Comparison of ENCODE assay signal across 8 mouse cellular contexts in genomic region chr6:47830104-47831078, GRCm38 (mm10). TPM values are rescaled to one million over a fixed set of nuclear protein-coding genes. Genes with fewer than 3 reads are reported as not detected.
DNase-seq lines count a peak whose midpoint lies in the region; ATAC-seq lines count a peak whose summit lies in the region.

TSS of gene Zfp786 (minus strand) at chr6:47830867.

- DNase-seq in CD4-positive helper T cell, adult 2 months (ENCODE audit: low read depth, low spot score): peak; percentile 88
- DNase-seq in brain, embryonic 18.5 days (ENCODE audit: low read depth, low spot score): peak; percentile 73
- DNase-seq in kidney, postnatal 14 days: peak; percentile 94
- peak; percentile 93 for DNase-seq in naive thymus-derived CD4-positive, alpha-beta T cell, adult 2 months (ENCODE audit: low read depth)
- peak; percentile 94 for DNase-seq in splenic B cell, adult 2 months (ENCODE audit: low read depth, low spot score)

- H3K36me3 ChIP-seq in heart, embryonic 14.5 days (ENCODE audit: control insufficient read depth, insufficient read depth, low read length): no peaks in the 10 kb centered on the region
- no peaks in the 10 kb centered on the region for H3K36me3 ChIP-seq in liver, embryonic 12.5 days
- H3K36me3 ChIP-seq in splenic B cell, adult 2 months (ENCODE audit: control insufficient read depth, insufficient read depth, low read length, poor library complexity, severe bottlenecking): no peaks in the 10 kb centered on the region

- peak within 1 kb of the TSS; percentile 80 for H3K4me2 ChIP-seq in heart, embryonic 14.5 days (ENCODE audit: low read length)
- peak within 1 kb of the TSS; percentile 94 for H3K4me2 ChIP-seq in liver, embryonic 12.5 days

- ATAC-seq in erythroid progenitor cell, adult 5-6 weeks (replicated peaks; ENCODE audit: low FRiP score, poor library complexity, severe bottlenecking): peak; percentile 92
- ATAC-seq in heart, embryonic 14.5 days (ENCODE audit: insufficient number of reproducible peaks, insufficient read depth, low FRiP score, low read depth): peak; percentile 79
- ATAC-seq in liver, embryonic 12.5 days: peak; percentile 85

- 2% methylated on average over 58 of the region's 64 CpGs for WGBS in heart, embryonic 14.5 days
- 2% methylated on average over 64 of the region's 64 CpGs for WGBS in liver, embryonic 12.5 days (ENCODE audit: insufficient replicate concordance)

- no peaks in the 10 kb centered on the region for H3K9me3 ChIP-seq in heart, embryonic 14.5 days (ENCODE audit: control insufficient read depth, low read length)
- no peaks in the 10 kb centered on the region for H3K9me3 ChIP-seq in liver, embryonic 12.5 days (replicated peaks)

- H3K9ac ChIP-seq in heart, embryonic 14.5 days (ENCODE audit: low read length): peak within 1 kb of the TSS; percentile 89
- peak within 1 kb of the TSS; percentile 87 for H3K9ac ChIP-seq in liver, embryonic 12.5 days

- H3K4me1 ChIP-seq in heart, embryonic 14.5 days (ENCODE audit: control insufficient read depth in 2 of 2, insufficient read depth in 2 of 2, low read length in 2 of 2): peaks cover 0 to 4% of the 10 kb centered on the region in 2 experiments; a peak in 2 of 4 replicates
- H3K4me1 ChIP-seq in liver, embryonic 12.5 days: peaks cover 23% of the 10 kb centered on the region

- H3K27ac ChIP-seq in heart, embryonic 14.5 days (replicated peaks in 1 of 2; ENCODE audit: control insufficient read depth in 1 of 2, insufficient read depth in 1 of 2, low read depth in 2 of 2, low read length in 2 of 2): 0 out of 4 replicates have a peak within 1 kb of the TSS, but pooled peaks of 1 of the 2 experiments have one; percentile 25
- H3K27ac ChIP-seq in liver, embryonic 12.5 days: peak within 1 kb of the TSS; percentile 47; the same call in 1 of the 2 replicates

- H3K4me3 ChIP-seq in heart, embryonic 14.5 days (ENCODE audit: control insufficient read depth in 1 of 2, insufficient read depth in 1 of 2, low read depth in 1 of 2, low read length in 2 of 2): peak within 1 kb of the TSS; percentile 69 to 86
- H3K4me3 ChIP-seq in liver, embryonic 12.5 days: peak within 1 kb of the TSS; percentile 78

- no peaks in the 10 kb centered on the region for H3K27me3 ChIP-seq in heart, embryonic 14.5 days (ENCODE audit: control insufficient read depth, insufficient read depth, low read length)
- H3K27me3 ChIP-seq in liver, embryonic 12.5 days (replicated peaks): no peaks in the 10 kb centered on the region
- no peaks in the 10 kb centered on the region for H3K27me3 ChIP-seq in splenic B cell, adult 2 months (ENCODE audit: control insufficient read depth, insufficient read depth, low read length, poor library complexity, severe bottlenecking)

RNA-seq across cellular contexts. Expression of gene Zfp786, which starts in this region (rescaled TPM):
- not detected in 2 replicates for total RNA-seq in erythroid progenitor cell, adult 5-6 weeks (2015; ENCODE audit: low replicate concordance)
- not detected in 2 replicates for total RNA-seq in erythroid progenitor cell, adult 5-6 weeks (2017; ENCODE audit: low replicate concordance)
- polyA plus RNA-seq in heart, embryonic 14.5 days (2014; fragmentation: Nextera tagmentation; extraction: Ambion mirVana): 1.0 and 1.4 TPM in 2 replicates
- polyA plus RNA-seq in liver, embryonic 12.5 days (2016; fragmentation: Nextera tagmentation; extraction: Ambion mirVana): 0.99 and 1.0 TPM in 2 replicates

Comparison
In these comparisons a context has a peak if more than half of its experiments do, and no peak if none do; other contexts are left out.
1. Peak in ATAC-seq in erythroid progenitor cell, adult 5-6 weeks; RNA of the gene not detected or under 1 TPM.